Mouse (Mus musculus) thymus, adult 2 months (tissue): ENCODE results near the gene Pfdn4.

ENCODE experiments used
- CTCF ChIP-seq: fragments of 200-500 bp; IDR thresholded peaks from 2 replicates; pipeline ENCODE4 v1.5.1; 2012; ENCODE audit warnings: mild to moderate bottlenecking, control low read depth, low read length, moderate library complexity, borderline replicate concordance; ENCODE audit not compliant: control insufficient read depth, poor library complexity, insufficient read depth; ENCODE audit errors: extremely low read depth
- POLR2A ChIP-seq: fragments of 200-500 bp; IDR thresholded peaks from 2 replicates; pipeline ENCODE4 v1.6.1; 2012; ENCODE audit warnings: mild to moderate bottlenecking, low read length, control low read depth, moderate library complexity; ENCODE audit not compliant: control insufficient read depth, poor library complexity, insufficient read depth; ENCODE audit errors: extremely low read depth

- TF ChIP-seq POLR2A (no peak), CTCF (no peak)
These were observed 55.9 kb downstream of the Pfdn4 start for GRCm38 (mm10) chr2:170552088-170552487.
